Mouse (Mus musculus): ENCODE measurements around the gene Reln. TPM values are rescaled to one million over a fixed set of nuclear protein-coding genes. Genes with fewer than 3 reads are reported as not detected.

The Reln gene
- total RNA-seq (2021): 1 to 10 TPM; 1.7 to 1.9 TPM
- long read RNA-seq, experiment 1, partial matches to known transcripts: 1 of 1 reads
- long read RNA-seq, experiment 1, other reads (novel, unspliced or antisense): 0 of 1 reads
- long read RNA-seq, experiment 2, partial matches to known transcripts: 2 of 2 reads
- long read RNA-seq, experiment 2, other reads (novel, unspliced or antisense): 0 of 2 reads

- DNase-seq (ENCODE audit: low spot score in 2 of 2): no peak
Observed at GRCm38 (mm10) chr5:22344556-22344975, at the start of gene Reln. TSS of gene Reln (minus strand) at chr5:22344702.

GRCm38 (mm10) chr5:22388502-22388901 lies 44.0 kb upstream of the Reln start:
- no peak for DNase-seq (ENCODE audit: low spot score in 2 of 2)

DNA sequence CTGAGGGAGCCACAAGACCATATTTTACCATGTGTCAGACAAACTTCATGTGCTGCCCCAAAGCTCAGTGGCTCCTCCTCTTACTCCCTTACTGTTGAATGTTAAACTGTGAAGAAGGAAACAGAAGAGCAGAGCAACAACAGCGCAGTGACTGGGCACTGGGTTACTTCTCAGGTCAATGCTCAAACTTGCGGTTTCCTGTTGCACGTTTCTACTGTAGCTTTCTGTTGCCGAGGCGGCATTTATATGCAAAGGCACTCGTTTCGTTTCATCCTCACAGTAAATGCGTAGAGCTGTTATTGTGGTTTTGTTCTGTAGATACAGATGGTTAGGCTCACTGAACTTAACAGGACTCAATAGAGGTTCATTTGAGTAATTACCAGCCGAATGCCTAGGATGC lies 16.0 kb upstream of the Reln start:
- no peak for DNase-seq (ENCODE audit: low spot score in 2 of 2)

DNA sequence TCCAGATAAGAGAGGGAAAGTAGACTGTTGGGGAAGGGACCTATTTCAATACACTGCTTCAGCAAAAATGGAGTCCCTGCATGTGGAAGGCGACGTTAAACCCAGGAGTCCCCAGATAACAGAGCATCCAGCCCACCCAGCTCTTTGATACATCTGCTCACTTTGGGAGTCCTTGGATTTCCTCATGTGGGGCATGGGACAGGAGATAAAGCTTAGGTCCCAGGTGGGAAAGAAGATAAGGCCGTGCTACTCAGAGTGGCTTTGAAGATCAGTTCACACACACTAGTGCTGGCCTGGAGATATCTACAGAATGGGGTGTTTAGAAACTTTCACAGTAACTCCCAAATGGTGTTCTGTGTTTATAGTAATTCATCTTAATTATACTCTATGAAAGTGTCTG lies 3.9 kb upstream of the Reln start:
- DNase-seq (ENCODE audit: low spot score in 2 of 2): no peak

- DNase-seq (ENCODE audit: low spot score in 2 of 2): no peak
Observed at GRCm38 (mm10) chr5:22347732-22348131, 3.2 kb upstream of the Reln start.

DNA sequence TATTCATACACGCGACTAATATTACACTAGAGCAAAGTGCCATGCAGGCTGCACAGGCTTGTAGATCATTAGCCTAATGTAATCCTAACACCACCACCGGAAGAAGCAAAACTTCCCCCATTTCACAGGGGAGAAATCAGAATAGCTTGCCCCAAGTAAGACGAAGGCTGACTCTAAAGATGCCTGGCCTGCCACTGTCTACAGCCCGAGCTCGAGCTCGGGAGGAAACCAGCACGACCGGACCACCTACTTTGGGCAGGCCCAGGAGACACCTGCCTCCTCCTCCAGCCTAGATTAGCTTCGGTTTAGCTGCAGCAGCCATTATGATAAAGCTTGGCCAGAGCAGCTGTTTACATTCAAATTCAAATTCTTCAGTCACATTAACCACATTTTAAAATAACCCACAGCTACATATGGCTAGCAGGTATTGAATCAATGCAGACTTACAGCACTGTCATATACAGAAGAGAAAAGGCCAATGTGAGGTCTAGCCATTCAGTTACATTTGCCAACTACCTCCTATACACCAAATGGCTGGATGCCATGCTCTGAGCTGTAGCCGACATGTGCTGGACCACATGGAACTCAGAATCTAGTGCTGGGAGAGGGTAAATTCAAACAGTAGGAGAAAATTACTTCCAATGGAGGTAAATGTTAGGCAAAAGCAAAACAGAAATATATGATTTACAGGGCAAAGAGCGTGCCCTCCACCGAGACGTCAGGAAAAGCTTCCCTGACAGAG lies 1.6 kb upstream of the Reln start:
- no peak for DNase-seq (ENCODE audit: low spot score in 2 of 2)

GRCm38 (mm10) chr5:22344976-22345651 lies 612 bp upstream of the Reln start:
- DNase-seq (ENCODE audit: low spot score in 2 of 2): peak; percentile 7 to 24

- peak; percentile 11 to 22 for DNase-seq (ENCODE audit: low spot score in 2 of 2)
Observed at GRCm38 (mm10) chr5:22343843-22344555, 503 bp downstream of the Reln start.

DNA sequence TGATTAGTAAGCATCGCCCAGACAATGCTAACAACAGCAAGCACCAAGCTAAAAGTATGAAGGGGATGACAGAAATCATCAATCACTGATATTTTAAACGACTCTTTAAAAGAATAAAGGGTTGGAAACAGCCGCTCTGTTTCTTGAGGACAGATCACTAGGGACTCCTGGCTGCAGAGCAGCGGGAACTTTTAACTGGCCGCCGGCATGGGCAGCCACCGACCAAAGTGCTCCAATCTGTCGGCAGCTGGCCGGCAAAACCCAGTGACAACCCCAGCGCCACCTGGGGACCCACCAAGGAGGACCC lies 1.0 kb downstream of the Reln start:
- DNase-seq (ENCODE audit: low spot score in 2 of 2): no peak

DNA sequence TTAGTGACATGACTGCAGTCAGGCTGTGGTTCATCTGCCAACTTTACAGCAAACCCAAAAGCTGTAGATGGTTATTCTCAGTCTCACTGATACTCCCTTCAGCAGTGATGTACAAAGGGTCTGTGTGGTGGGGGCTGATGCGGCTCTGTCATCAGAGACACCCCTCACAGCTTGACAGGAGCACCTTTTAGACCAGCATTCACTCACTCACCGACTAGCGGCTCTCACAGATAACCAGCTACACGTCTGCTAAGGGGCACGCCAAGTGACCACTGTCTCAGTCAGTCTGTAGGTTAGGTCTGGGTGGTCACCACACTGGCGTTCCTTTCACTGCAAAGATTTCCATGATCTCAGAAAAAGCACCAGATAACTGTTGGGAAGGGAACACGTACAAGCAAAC lies 2.0 kb downstream of the Reln start:
- DNase-seq (ENCODE audit: low spot score in 2 of 2): no peak

GRCm38 (mm10) chr5:22340991-22341390 lies 3.5 kb downstream of the Reln start:
- DNase-seq (ENCODE audit: low spot score in 2 of 2): no peak

DNA sequence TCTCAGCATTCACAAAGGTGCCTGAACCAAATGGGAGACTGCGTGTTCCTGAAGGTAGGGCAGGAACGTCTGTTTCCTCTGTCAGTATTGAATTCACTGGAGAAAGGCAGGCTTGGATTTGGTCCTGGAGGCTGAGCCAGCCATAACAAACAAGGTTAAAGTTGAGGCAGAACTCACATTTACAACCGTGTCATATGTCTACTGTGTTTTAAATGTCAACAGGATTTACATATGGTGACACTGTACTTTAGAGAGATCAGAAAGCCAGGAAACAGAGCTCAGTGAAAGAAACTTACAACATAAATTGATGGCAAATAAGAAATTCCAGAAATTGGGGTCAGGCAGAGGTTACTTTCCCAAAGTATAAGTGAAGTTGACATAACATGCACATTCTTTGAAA lies 9.1 kb downstream of the Reln start:
- DNase-seq (ENCODE audit: low spot score in 2 of 2): no peak

DNA sequence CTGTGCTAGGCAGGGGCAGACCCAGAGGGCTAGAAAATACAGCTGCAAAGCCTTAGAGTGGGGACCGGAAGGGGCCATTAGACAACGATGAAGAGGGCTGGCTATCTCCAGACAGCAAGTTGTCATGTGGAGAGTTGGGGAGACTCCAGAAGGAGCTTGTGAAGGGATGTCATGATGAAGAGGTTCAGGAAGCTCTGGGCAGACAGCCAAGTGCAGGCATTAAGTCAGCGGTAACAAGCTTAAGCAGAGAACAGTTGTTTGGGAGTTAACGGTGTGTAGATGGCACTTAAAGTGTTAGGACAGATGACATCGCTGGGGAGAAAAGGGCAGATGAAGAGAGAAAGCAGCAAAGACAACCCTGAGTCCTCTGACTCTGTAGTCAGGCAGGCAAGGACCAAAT lies 13.7 kb downstream of the Reln start:
- DNase-seq (ENCODE audit: low spot score in 2 of 2): no peak

DNA sequence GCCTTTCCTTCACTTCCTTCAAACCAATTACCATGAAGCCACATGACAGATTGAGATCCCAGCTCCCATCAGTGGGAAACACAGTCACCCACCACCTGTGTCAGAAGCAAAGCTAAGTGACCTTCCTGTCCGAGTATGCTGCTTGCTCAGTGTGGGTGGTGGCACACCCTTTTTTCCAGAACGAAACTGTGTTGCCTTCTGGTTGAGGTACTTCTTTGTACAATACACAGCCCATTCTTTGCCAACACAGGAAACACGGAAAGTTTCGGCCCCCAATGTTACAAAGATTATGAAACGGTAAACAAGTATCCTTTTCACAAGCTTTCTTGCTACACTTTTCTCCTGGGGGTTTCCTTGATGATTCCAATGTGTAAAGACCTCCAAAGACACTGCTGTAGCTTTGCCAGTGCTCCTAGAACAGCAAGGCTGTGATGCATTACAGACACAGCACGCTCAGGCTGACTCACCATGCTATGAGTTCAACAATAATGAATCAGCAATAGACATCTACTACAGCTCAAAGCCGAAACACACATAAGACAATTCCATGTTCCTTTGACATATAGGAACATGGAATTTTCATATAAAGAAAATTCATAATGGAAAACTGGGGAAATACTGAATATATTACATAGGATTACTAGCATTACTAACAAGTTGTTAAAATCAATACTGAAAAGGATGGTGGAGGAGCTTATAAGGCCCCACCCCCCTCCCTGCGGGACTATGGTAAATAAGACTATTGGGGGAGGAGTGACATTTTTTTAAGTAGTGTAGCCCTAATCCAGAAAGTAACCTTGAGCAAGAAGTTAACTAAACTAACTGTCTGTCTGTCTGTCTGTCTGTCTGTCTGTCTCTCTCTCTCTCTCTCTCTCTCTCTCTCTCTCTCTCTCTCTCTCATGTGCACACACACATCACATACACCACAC lies 15.8 kb downstream of the Reln start:
- DNase-seq (ENCODE audit: low spot score in 2 of 2): no peak

- peak; percentile 28 to 38 for DNase-seq (ENCODE audit: low spot score in 2 of 2)
Observed at GRCm38 (mm10) chr5:22327170-22327569, 17.3 kb downstream of the Reln start.

DNA sequence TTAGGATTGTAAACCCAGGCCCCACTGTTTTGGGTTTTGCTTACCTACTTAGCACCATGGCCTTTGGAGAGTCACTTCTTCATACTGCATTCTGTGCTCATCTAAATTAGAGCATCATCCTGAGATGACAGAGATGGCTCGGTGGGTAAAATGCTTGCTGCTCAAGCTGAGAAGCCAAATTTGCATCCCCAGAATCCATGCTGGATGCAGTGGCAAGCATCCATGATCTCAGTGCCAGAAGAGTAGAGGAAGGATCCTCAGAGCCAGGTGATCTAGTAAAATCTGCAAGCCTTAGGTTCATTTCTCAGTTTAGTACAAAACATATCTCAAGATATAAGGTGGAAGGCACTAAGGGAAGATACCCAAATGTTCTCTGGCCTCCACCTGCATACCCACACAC lies 20.7 kb downstream of the Reln start:
- no peak for DNase-seq (ENCODE audit: low spot score in 2 of 2)

GRCm38 (mm10) chr5:22317807-22318206 lies 26.7 kb downstream of the Reln start:
- DNase-seq (ENCODE audit: low spot score in 2 of 2): no peak

DNA sequence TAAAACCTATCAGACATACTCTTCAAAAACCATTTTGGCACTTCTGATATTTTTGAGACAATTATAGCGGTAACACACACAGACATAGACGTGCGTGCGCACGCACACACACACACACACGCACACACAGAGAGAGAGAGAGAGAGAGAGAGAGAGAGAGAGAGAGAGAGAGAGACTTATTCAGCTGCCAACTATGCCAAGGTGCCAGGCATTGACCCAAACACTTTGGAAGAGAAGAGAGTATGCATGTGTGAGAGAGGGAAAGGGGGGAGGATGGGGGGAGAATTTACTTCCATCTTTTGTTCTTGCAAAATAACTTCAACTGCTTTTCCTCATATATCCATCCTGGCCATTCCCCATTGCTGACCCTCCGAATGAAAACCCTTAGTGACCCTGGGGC lies 28.0 kb downstream of the Reln start:
- no peak for DNase-seq (ENCODE audit: low spot score in 2 of 2)

GRCm38 (mm10) chr5:22315990-22316389 lies 28.5 kb downstream of the Reln start:
- DNase-seq (ENCODE audit: low spot score in 2 of 2): no peak

DNA sequence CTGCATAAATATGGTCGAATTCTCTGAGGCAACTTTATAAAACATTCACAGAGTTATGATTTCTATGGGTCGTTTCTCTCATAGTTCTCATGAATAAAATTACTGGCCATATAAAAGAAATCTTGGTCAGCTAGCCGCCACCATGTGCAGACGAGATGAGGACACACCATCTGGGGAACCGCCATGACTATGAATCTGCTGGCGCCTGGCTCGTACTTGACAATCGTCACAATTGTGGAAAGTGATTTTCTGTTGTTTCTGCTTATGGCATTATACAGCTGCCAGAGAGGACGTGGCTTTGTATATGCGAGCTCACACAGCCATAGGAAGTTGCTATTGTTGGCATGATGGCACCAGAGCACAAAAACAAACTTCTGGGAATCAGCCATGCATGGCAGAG lies 31.5 kb downstream of the Reln start:
- no peak for DNase-seq (ENCODE audit: low spot score in 2 of 2)

- no peak for DNase-seq (ENCODE audit: low spot score in 2 of 2)
Observed at GRCm38 (mm10) chr5:22311046-22311445, 33.5 kb downstream of the Reln start.
